Mouse (Mus musculus) embryo, embryonic 10 days (tissue): Measurements from ENCODE around the gene Lipa.
A peak's percentile ranks its signal among the peaks of the same experiment; 100 is the strongest.

Experiments used
- DNase-seq: peaks from one replicate; pipeline ENCODE4 v3.0.0-alpha.2; 2015; ENCODE audit warnings: low spot score

Gene Lipa

GRCm38 (mm10) chr19:34526941-34527682 lies at the start of gene Lipa:
Gene Lipa, minus strand, starts transcription at chr19:34527474.
- peak; percentile 95 for DNase-seq

- no peak for DNase-seq
These were observed 46.4 kb upstream of the Lipa start for GRCm38 (mm10) chr19:34573650-34574049.

DNA sequence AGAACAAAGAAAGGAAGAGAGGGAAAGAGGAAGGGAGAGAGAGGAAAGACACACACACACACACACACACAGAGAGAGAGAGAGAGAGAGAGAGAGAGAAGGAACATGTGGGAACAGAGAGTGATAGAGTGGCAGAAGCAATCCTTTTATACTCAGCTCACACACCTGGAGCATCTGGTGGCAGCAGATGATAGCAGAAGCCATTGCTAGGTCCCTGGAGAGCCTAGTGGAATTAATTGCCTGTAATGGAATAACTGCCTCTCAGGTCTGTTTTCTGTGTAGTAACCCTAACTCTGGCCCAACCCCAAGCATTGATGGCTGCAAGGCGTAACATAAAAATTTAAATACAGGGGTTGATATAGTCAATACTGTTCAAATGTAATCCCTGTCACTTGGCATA lies 43.8 kb upstream of the Lipa start:
- no peak for DNase-seq

DNA sequence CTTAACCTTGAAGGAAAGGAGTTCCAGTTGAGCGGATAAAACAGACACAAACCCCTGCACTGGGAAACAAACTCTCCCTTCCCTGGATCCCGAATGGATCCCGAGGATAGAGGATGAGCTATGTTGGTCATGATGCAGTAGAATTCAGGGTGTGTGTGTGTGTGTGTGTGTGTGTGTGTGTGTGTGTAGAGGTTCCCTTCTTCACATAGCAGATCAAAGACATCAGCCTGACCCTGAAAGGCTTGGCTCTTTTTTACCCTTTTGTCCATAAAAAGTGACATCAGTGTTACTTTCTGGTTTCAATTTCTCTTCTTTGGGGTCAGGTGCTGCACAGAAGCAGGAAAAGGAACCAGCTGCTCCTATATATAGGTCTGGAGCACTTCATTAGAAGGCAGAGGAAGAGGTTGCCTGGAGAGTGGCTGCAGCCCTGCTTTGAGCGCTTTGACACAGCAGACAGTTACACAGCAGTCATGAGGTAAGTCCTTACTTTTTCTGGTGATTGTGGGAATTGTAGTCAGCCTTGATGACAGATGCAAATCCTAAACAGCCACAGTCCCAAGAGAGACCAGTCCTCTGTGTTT lies 42.7 kb upstream of the Lipa start:
- no peak for DNase-seq

- DNase-seq, result no peak
These were observed 42.0 kb upstream of the Lipa start for GRCm38 (mm10) chr19:34568988-34569895.

- DNase-seq, result no peak
These were observed 39.0 kb upstream of the Lipa start for GRCm38 (mm10) chr19:34566178-34566784.

DNA sequence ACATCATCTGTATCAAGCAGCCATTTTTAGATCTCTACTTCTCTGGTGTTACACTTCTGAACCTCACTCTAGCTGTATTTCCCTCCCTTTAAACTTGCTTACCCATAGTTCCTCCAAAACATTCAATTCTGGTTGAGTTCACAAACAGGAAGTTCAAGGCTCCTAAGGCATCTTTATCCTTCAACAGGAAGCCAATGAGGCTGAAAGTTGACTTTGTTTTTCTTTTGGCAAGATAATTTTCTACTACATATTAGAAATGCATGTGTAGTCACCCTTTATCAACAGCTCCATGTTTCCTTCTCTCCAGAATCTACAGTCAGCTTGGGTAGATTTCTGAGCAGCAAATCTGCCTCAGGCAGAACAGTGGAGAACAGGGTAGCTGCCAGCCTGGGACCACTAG lies 35.3 kb upstream of the Lipa start:
- no peak for DNase-seq

- no peak for DNase-seq
These were observed 29.3 kb upstream of the Lipa start for GRCm38 (mm10) chr19:34556621-34557020.

DNA sequence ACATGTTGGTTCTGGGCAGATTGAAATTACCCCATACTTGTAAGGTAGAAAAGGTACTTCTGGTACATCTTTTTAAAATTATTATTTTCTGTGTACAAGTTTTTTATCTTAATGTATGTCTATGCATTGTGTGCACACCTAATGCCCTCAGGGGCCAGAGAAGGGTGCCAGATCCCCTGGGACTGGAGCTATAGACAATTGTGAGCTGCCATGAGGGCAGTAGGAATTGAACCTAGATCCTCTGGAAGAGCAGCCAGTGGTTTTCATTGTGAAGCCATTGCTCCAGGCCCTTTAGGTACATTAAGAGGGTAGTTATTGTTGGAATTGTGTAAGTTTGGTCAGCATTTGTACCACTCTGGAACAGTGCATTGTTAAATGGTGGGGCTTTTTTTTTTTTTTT lies 26.8 kb upstream of the Lipa start:
- no peak for DNase-seq

- DNase-seq, result no peak
These were observed 26.2 kb upstream of the Lipa start for GRCm38 (mm10) chr19:34553522-34553921.

DNA sequence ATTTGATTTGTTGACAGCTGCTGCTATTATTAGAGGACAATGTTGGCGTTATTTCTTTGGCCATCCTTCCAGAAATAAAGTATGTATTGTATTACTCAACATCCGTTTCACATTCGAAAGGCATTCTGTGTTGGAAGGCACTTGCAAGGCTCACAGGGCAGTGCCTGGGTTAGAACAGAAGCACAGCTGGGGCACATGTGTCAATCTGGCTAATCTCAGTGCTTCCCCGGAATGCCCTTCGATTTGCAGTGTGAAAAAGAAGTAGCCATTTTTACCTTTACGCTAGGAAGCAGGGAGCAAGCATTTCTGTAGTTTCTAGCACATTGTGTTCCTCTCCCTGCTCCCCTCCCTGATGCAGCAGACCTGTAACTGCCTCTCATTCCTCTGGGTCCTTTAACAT lies 25.7 kb upstream of the Lipa start:
- no peak for DNase-seq

DNA sequence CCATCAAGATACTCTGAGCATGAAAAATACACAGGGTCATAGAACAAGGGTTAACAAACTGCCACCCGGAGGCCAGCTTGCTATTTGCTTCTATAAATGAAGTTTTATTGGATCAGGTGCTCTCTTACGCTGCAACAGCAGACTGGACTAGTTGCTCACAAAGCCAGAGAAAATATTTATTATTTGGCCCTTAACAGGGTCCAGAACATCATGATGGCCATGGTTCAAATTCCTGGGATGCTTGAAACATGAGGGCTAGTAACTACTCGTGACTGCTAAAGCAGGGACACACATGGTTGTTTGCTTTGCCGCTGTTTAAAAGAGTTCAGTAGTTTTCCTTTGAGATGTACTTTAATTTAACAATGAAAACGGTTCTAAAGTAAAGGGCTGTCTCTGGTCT lies 24.7 kb upstream of the Lipa start:
- DNase-seq, result no peak

DNA sequence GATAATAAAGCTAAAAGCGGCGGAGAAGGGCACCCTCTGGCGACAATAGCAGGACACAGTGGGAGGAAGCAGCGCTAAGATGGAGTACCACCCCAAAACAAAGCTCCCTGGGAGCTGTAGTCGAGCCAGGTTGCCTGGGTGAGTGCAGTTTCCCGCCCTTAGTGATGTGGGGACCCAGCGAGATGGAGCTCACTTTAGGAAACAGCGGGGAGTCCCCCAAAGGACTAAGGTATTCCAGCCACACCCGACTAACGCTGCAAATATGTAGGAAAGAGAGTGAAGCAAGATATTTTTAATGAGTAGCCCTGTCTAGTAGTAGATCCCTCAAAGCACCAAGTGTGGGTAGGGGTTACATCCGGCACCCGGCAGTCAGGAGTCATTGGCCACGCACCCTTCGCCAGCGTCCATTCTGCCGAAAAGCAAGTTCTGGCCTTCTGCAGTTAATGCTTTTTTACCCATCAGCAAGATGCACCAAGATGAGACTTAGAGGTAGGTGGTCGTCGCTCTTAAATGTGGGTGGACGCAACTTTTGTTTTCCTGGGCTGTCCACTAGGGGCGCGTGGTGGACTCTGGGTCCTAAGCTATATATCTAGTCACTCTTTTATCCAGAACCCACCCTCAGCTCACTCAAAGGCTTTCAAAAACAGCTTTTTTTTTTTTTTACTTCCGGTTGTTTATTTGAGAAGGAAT lies 23.4 kb upstream of the Lipa start, which contains the start of gene Ifit2:
Gene Ifit2 (plus strand): TSS at position 161 of the 690 bp plus-strand sequence.
- peak; percentile 81 for DNase-seq

- DNase-seq, result no peak
These were observed 22.9 kb upstream of the Lipa start for GRCm38 (mm10) chr19:34550205-34550533.

DNA sequence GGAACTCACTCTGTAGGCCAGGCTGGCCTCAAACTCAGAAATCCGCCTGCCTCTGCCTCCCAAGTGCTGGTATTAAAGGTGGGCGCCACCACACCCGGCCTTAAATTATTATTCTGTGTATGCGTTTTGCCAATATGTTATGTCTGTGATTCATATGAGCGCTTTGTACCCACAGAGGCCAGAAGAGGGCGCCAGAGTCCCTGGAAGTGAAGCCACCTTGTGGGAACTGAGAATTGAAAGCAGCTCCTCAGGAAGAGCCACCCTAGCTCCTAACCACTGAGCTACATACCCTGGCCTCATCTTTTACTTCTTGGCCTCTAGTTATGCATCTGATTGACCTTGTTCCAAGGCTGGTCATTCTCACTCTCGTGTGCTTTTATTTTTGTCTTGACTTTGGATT lies 20.7 kb upstream of the Lipa start:
- DNase-seq, result peak; percentile 74

GRCm38 (mm10) chr19:34546211-34546610 lies 18.9 kb upstream of the Lipa start:
- DNase-seq, result no peak

DNA sequence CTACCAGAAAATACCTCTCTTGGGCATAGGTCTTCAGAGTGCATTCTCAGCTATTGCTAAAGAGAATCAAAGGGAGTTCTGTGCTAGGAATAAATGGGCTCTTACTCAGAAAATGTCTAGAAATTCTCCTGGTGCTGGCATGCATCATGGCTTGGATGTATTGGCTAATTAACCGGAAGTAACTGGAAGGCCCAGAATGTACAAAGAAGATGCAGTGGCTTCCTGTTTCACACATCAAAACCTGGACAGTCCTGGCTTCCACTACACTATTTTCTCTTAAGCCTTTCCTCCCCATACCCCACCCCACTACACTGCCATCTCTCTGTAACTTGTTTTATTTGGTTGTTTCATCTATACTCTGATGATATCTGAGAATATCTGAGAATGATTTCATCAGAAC lies 12.1 kb upstream of the Lipa start:
- no peak for DNase-seq

DNA sequence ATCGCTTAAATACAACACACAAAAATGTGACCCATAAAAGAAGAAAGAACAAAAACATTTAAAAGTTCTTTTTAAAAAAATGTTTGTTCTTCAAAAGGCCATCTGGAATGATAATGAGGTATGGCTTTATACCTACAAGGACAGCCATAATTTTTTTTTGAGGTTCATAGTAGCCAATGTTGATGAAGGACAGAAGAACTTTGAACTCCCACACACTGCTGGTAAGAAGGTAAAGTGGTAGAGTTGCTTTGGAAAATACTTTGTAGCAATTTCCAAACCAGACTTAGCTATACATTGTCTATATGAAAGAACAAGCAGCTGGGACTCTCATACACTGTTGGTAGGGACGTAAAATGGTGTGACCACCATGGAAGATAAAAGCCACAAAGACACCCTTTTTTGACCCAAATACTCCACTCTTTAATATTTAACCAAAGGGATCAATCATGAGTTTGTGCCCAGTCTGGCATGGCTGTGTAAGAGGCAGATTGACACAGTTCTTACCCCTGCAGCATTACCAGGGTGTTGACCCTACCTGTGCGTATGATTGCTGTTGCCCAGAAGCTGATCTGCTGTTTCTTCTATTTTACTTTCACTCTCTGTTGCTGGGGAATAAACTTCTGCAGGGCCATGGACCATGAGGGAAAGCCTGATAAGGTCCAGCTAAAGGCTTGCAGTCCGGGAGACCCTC lies 4.9 kb upstream of the Lipa start:
- DNase-seq, result no peak

DNA sequence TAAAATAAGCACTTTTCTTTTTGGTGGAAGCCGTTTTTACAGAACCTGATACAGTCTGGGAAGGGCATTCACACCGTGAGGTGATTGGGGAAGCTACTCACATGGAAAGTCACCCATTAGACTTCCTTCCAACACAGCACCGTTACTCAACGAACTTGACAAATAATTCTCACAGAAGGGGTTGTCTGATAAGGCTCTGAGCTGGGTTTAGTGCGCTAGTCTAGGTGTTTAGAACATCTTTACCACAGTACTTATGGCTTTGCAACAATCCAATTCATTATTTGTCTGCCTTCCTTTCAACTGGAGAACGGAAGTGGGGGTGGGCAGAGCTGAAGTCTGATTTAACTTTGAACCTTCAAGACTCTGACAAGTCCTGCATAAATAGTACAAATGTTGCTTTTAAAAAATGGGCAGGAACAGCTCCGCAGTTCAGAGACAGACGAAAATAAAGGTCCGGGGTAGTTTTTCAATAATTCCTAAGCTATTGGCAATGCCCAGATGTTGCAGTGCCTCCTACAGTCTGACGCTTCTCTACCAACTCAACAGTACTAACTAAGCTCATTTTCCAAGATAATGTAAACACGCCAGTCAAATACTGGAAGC lies 852 bp downstream of the Lipa start:
- peak; percentile 17 for DNase-seq

DNA sequence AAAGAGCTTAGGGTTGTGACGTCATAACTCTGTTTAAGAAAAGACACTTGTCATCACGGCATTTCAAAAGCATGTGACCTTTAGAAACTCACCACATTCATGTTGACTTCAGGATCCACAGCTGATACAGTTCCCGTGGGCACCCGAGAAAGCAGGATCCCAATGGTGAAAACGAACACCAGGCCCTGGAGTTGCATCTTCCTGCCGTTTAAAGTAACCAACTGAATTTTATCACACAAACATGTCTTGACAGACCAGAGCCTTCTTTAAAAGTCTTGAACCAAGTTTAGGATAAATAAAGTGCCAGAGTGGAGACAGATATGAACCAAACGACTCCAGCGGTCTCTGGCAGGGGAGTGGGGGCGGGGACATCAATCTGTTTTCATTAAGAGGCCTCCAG lies 2.6 kb downstream of the Lipa start:
- no peak for DNase-seq
